Mouse (Mus musculus): Measurements from ENCODE around the gene Flad1. TPM values are rescaled to one million over a fixed set of nuclear protein-coding genes. Genes with fewer than 3 reads are reported as not detected.

Flad1 gene
- polyA plus RNA-seq, 1 experiment, result 58.3 TPM

DNA sequence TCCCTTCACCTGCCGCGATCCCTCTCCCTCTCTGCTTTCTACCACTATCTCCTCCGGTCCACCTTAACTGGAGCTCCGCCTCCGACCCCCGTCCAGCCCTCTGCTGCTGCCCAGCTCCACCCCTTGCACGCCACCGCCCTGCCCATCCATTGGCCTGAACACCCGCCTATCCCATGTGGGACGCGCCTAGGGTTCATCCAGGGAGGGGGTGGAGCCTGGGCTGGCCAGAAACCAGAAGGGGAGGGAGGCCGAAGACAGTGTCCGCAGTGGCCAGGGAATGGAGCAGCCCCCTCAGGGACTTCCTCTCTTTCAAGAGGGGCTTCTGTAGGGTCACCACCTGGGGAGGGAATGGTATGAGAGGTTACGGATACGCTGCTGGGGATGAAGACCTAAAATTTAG lies 18.1 kb downstream of the Flad1 start:
- peaks cover 50% of the 10 kb centered on the region for H3K4me1 ChIP-seq (replicated peaks; ENCODE audit: control insufficient read depth, insufficient read depth, low read length)
- peak; percentile 74 for DNase-seq
- peak overlapping the region; percentile 49 for H3K4me3 ChIP-seq (ENCODE audit: control insufficient read depth, insufficient read depth, low read length)
- under 1% methylated on average over 15 of the region's 15 CpGs for WGBS
- peak overlapping the region; percentile 59 for H3K27ac ChIP-seq (ENCODE audit: control insufficient read depth, insufficient read depth, low read length)
- peaks cover 13% of the 10 kb centered on the region for H3K27me3 ChIP-seq (ENCODE audit: control insufficient read depth, insufficient read depth, low read length)
- no peaks in the 10 kb centered on the region for H3K36me3 ChIP-seq (ENCODE audit: control insufficient read depth, insufficient read depth, low read length)
- TF ChIP-seq CTCF (IDR thresholded peaks at IDR 0.05; ENCODE audit: borderline replicate concordance, control insufficient read depth, extremely low read depth, insufficient read depth, low read length, poor library complexity), result no peak
- no peak for TF ChIP-seq POLR2A (IDR thresholded peaks at IDR 0.05; ENCODE audit: control insufficient read depth, extremely low read depth, insufficient read depth, low read length, poor library complexity)

DNA sequence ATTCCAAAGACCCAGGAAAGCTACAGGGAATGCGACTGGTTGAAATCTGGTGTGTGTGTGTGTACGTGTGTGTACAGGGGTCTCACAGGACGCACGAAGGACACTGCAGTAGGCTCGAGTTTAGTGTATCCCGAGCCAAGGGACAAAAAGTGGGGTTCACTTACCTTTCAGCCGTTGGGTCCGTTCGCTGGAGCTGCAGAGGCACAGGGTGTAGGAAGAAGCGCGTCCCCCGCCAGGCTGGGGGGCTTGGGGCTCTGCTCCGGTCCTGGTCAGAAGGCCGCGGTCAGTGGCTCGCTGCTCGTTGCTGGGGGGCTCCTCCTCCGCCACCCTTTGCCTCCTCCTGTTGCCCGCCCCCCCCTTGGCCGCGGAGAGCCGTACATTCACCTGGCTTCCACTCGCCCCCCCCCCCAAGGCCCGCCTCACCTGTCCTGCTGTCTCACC lies 18.8 kb downstream of the Flad1 start:
- peak; percentile 12 for DNase-seq
- Histone ChIP-seq H3K27ac (ENCODE audit: control insufficient read depth, insufficient read depth, low read length) (peak overlapping the region; percentile 3; the same call in 1 of the 2 replicates), H3K27me3 (ENCODE audit: control insufficient read depth, insufficient read depth, low read length) (peaks cover 13% of the 10 kb centered on the region), H3K4me1 (replicated peaks; ENCODE audit: control insufficient read depth, insufficient read depth, low read length) (peaks cover 57% of the 10 kb centered on the region), H3K4me3 (ENCODE audit: control insufficient read depth, insufficient read depth, low read length) (peak overlapping the region; percentile 46), H3K36me3 (ENCODE audit: control insufficient read depth, insufficient read depth, low read length) (no peaks in the 10 kb centered on the region)
- WGBS, result 1% methylated on average over 21 of the region's 24 CpGs
- no peak for TF ChIP-seq POLR2A (IDR thresholded peaks at IDR 0.05; ENCODE audit: control insufficient read depth, extremely low read depth, insufficient read depth, low read length, poor library complexity)
- TF ChIP-seq CTCF (IDR thresholded peaks at IDR 0.05; ENCODE audit: borderline replicate concordance, control insufficient read depth, extremely low read depth, insufficient read depth, low read length, poor library complexity), result no peak

DNA sequence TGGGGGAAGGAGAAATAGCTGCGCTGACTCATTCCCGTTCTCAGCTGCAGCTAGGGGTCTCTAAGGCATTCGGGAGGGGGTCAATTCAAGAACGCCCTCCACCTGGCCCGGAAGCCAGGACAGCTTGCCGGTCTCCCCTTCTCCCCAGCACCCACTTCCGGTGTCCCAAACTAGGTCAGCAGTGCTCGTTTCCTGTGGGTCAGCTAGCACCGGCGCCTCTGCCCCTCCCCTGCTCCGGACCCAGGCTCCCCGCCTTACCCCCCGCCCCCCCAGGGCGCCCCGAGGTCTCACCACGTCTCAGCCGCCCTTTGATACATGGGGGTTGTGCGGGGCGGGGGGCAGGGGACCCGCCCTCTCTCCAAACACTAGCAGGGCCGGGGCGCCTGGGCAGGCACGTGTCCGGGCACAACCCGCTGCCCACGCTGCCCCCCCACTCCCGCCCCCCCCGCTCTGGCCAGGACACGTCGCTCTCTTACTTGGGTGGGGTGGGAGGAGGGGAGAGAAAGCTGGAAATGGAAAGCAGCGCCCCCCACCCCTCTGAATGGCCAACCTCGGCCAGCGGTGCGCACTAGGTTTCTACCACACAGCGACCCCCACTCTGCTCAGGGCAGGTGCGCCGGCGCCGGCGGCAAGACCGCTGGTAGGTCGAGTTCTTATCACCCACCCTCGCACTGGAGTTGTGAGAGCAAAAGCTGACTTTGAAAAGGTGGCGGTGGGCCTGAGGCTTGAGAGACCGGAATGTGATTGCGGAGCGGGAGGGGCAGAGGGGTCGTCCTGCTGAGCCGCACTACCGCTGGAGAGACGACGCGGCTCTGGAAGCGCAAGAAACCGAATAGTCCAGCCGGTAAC lies 19.8 kb downstream of the Flad1 start:
- peaks cover 57% of the 10 kb centered on the region for H3K4me1 ChIP-seq (replicated peaks; ENCODE audit: control insufficient read depth, insufficient read depth, low read length)
- 3% methylated on average over 52 of the region's 56 CpGs for WGBS
- H3K36me3 ChIP-seq (ENCODE audit: control insufficient read depth, insufficient read depth, low read length), result no peaks in the 10 kb centered on the region
- peak overlapping the region; percentile 77 for H3K27ac ChIP-seq (ENCODE audit: control insufficient read depth, insufficient read depth, low read length)
- peak; percentile 29 for DNase-seq
- TF ChIP-seq CTCF (IDR thresholded peaks at IDR 0.05; ENCODE audit: borderline replicate concordance, control insufficient read depth, extremely low read depth, insufficient read depth, low read length, poor library complexity) (no peak), POLR2A (IDR thresholded peaks at IDR 0.05; ENCODE audit: control insufficient read depth, extremely low read depth, insufficient read depth, low read length, poor library complexity) (no peak)
- peaks cover 13% of the 10 kb centered on the region for H3K27me3 ChIP-seq (ENCODE audit: control insufficient read depth, insufficient read depth, low read length)
- peak overlapping the region; percentile 53 for H3K4me3 ChIP-seq (ENCODE audit: control insufficient read depth, insufficient read depth, low read length)

DNA sequence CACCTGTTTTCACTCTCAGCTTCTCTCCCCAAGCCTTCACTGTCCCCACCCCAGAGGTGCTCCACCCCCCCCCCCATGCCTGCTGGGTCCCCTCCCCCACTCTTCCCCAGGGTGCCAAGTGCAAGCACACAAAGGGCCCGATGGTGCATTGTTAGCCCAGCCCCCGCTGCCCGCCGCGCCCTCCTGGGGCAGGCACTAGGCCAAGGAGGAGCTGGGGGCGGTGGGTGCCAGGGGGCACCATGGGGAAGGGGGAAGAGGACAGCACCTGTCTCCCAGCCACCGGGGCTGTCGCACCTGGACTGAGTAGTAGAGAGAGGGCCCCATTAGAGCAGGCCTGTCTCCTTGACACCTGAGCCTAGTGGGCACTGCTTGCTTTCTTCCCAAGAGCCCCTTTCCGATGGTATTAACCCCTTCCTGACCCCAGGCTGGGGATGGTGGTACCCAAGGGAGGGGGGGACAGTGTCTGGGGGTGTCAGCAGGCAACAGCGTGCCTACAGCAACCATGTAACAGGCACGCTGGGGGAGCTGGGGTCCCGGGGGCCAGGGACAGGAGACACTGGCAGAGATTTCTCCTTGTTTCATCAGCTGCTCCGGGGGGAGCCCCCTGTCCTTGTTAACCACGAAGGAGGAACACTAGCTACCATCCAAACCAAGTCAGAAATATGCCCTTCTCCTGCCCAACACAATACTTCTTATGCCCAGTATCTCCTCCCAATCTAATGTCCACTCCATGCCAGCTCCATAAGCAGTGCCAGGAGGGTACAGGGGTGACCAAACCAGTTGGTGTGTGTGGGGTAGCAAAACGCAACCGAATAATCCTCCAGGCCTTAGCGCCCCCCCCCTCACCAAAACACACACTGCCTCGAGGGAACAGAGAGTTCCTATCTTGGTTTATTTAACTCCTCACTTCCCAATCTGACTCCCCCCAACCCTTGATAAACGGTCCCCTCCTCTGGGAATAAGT lies 20.7 kb downstream of the Flad1 start:
- Histone ChIP-seq H3K36me3 (ENCODE audit: control insufficient read depth, insufficient read depth, low read length) (no peaks in the 10 kb centered on the region), H3K4me3 (ENCODE audit: control insufficient read depth, insufficient read depth, low read length) (peak overlapping the region; percentile 53), H3K27me3 (ENCODE audit: control insufficient read depth, insufficient read depth, low read length) (peaks cover 13% of the 10 kb centered on the region), H3K4me1 (replicated peaks; ENCODE audit: control insufficient read depth, insufficient read depth, low read length) (peaks cover 55% of the 10 kb centered on the region), H3K27ac (ENCODE audit: control insufficient read depth, insufficient read depth, low read length) (peak overlapping the region; percentile 77)
- TF ChIP-seq CTCF (IDR thresholded peaks at IDR 0.05; ENCODE audit: borderline replicate concordance, control insufficient read depth, extremely low read depth, insufficient read depth, low read length, poor library complexity) (no peak), POLR2A (IDR thresholded peaks at IDR 0.05; ENCODE audit: control insufficient read depth, extremely low read depth, insufficient read depth, low read length, poor library complexity) (no peak)
- peak; percentile 39 for DNase-seq
- WGBS, result 18% methylated on average over 19 of the region's 19 CpGs

DNA sequence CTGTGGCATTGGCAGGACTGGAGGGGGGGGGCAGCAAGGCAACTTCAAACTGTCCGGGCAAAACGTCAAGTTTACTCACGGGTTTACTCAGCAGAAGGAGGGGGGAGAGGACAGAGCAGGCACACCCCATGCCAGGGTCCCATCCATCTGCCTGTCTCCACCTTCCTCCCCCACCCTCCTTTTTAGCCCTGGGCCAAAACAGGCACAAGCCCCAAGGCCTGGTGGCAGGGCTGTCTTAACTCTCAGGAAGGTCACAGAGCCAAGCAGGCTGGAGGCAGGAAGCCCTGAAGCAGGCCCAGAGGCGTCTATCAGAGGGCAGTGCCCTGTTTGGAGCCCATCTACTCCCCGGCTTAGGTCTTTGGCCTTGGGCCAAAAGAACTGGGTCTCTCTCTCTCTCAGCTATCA lies 21.6 kb downstream of the Flad1 start:
- 58% methylated on average over 5 of the region's 5 CpGs for whole genome bisulfite sequencing
- Histone ChIP-seq H3K36me3 (ENCODE audit: control insufficient read depth, insufficient read depth, low read length) (no peaks in the 10 kb centered on the region), H3K4me1 (replicated peaks; ENCODE audit: control insufficient read depth, insufficient read depth, low read length) (peaks cover 59% of the 10 kb centered on the region), H3K27me3 (ENCODE audit: control insufficient read depth, insufficient read depth, low read length) (peaks cover 11% of the 10 kb centered on the region), H3K27ac (ENCODE audit: control insufficient read depth, insufficient read depth, low read length) (peak overlapping the region; percentile 72), H3K4me3 (ENCODE audit: control insufficient read depth, insufficient read depth, low read length) (peak overlapping the region; percentile 12; the same call in 1 of the 2 replicates)
- no peak for TF ChIP-seq CTCF (IDR thresholded peaks at IDR 0.05; ENCODE audit: borderline replicate concordance, control insufficient read depth, extremely low read depth, insufficient read depth, low read length, poor library complexity)
- TF ChIP-seq POLR2A (IDR thresholded peaks at IDR 0.05; ENCODE audit: control insufficient read depth, extremely low read depth, insufficient read depth, low read length, poor library complexity), result no peak
- DNase-seq, result no peak
